Mouse (Mus musculus) skeletal muscle tissue, adult 2 months (tissue): ENCODE results near the gene Sept3.

Source experiments
- DNase-seq: peaks from one replicate; pipeline ENCODE4 v3.0.0-alpha.2; 2012; ENCODE audit warnings: low read depth, low spot score

Gene Sept3

DNA sequence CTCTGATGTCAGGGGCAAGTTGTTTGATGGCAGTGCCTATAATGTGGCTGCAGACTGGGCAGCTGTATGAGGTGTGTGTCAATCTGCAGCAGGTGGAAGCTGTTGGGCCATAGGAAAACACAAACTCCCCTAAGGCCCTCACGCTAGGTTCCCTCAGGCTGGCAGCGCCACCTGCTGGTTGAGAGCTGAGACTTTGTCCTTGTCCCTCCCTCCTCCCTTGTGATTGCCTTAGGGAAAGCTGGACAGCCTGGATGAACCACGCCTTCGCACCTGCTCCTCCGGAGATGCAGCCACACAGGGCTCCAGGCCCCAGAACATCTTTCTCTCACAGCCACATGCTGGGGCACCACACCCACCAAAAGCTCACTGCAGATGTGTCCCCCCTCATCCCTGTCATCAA, 3.5 kb upstream of the Sept3 start:
- peak; percentile 18 for DNase-seq

GRCm38 (mm10) chr15:82272295-82272694, 2.4 kb upstream of the Sept3 start:
- DNase-seq: no peak

- DNase-seq: no peak
These were observed 521 bp downstream of the Sept3 start for GRCm38 (mm10) chr15:82274927-82275901.

GRCm38 (mm10) chr15:82277591-82277990, 2.9 kb downstream of the Sept3 start:
- DNase-seq: no peak

DNA sequence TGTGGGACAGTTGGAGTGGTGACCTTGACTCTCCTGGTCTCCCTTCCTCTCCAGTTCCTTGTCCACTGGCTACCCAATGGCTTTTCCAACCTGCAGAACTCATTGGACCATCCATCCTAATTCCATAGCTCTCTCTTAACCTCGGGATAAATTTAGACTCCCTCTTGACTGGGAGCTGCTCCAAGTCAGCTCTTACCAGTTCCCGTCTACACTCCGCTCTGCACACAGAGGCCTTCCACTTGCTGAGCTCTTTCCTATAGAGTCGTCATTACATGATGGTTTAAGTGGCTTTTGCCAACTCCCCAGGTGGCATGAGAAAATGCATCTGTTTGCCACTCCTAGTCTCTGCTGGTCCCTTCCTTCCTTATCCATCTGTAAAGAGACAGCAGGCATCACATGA, 5.9 kb downstream of the Sept3 start:
- no peak for DNase-seq

- DNase-seq: no peak
These were observed 11.5 kb downstream of the Sept3 start for GRCm38 (mm10) chr15:82286157-82286556.

DNA sequence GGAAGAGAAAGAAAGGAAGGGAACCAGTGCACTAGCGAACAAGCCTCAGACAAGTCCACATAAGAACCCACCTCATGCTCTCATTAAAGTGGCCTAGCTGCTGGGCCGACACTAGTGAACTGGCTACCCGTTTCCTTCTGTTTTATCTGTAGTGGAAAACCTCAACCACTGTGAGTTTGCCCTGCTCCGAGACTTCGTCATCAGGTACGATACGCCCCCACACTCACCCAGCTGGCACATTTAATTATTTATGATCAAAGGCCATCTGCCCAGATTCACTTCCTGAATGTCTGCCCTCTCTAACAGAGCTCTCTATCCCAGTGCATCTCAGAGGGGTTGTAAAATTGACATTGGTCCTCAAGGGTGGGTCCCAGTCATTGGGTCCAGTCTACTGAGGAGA, 15.6 kb downstream of the Sept3 start:
- no peak for DNase-seq

DNA sequence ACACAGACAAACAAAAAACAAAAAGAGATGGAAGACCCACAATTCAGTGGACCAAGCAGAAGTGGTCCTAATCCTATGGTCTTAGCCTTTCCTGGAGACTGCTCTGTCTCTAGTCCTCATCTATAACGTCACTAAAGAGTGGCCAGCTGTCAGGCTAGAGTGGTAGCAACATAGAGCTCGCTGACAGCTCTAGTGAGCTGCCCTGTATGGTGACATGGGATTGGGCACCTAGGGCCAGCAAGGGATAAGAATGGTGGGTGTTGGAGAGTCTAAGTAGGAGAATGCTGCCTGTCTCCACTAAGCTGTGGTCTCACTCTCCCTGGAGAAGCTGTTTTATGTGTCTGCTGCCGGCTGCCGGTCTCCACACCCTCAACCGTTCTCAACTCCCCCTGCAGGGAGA, 18.2 kb downstream of the Sept3 start:
- DNase-seq: no peak

GRCm38 (mm10) chr15:82293271-82293711, 18.6 kb downstream of the Sept3 start:
- no peak for DNase-seq

DNA sequence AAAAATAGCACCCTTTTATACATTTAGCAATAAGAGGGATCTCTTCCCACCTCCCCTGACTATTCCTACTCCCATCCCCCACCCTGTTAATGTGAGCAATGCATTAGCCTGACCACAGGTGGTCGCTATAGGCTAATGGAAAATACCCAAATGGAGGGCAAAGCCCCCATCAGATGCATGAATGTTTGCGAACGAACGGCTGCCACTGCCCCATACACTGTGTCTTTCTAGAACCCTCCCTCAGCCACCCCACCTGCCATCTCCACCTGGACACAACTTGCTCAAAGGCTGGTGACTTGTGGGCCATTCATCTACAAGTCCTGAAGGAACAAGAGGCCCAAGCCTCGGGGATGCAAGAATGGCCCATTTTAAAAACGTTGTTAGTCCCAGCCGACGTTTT, 19.4 kb downstream of the Sept3 start:
- DNase-seq: no peak

GRCm38 (mm10) chr15:82298764-82299561, 24.3 kb downstream of the Sept3 start, which contains the start of gene Wbp2nl:
TSS of gene Wbp2nl (plus strand) at chr15:82298954.
- DNase-seq: no peak

GRCm38 (mm10) chr15:82307107-82307506, 32.4 kb downstream of the Sept3 start:
- DNase-seq: no peak

GRCm38 (mm10) chr15:82308416-82308815, 33.7 kb downstream of the Sept3 start:
- no peak for DNase-seq

- no peak for DNase-seq
These were observed 43.1 kb downstream of the Sept3 start for GRCm38 (mm10) chr15:82317839-82318238.

DNA sequence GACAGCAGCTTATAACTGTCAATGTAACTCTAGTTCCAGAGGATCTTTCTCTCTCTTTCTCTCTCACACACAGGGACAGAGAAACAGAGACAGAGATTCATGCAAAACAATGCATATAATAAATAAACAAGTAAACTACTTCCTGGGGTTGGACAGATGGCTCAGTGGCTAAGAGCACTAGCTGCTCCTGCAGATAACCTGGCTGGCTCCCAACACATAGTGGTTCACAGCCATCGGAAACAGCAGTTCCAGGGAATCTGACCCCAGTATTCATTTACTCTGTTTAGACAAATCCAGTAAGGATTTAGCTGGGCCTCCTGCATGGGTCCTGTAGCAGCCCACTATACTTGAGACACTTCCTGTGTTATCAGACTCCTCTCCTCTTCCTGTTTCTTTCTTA, 44.9 kb downstream of the Sept3 start:
- DNase-seq: no peak

DNA sequence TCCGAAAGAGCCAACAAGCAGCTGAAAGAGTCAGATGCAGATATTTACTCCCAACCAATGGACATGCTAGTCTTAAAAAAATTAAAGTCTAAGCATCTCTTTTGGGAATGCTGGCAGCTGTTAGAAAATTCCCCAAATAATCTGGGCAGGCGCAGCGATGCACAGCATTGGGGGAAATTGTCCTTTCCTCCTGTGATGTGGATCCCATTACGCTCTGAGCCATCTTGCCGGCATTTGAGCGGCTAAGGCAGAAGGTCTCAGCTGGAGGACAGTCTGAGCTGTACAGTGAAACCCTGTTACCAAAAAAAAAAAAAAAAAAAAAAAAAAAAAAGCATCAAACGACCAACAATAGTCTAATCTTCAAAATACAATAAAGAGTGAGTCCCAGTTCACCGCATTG, 47.5 kb downstream of the Sept3 start:
- DNase-seq: no peak

- DNase-seq: no peak
These were observed 50.7 kb downstream of the Sept3 start for GRCm38 (mm10) chr15:82325382-82325781.

- DNase-seq: no peak
These were observed 60.5 kb downstream of the Sept3 start for GRCm38 (mm10) chr15:82335194-82335593.

GRCm38 (mm10) chr15:82336629-82337028, 61.9 kb downstream of the Sept3 start:
- DNase-seq: no peak

DNA sequence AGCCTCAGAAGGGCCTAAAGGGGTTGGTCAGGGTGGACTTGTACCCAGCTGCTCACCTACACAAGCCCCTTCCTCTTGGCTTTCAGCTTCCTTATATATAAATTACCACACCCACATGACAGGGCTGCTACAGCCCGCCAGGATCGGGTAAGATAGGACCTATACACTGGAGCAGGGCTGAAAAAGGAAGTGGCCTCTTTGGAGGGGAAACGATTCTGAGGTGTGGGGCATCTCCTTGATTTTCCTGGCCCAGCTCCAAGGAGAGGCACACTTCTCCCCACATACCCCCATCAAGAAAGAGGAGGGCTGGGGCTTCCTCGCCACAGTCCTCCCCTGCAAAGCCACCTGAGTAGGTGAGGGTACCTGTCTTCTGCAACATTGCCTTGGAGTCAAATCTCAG, 63.2 kb downstream of the Sept3 start:
- no peak for DNase-seq

- DNase-seq: peak; percentile 96
These were observed 64.0 kb downstream of the Sept3 start, which contains the start of the genes Naga, Pheta2 and Smdt1 for GRCm38 (mm10) chr15:82338593-82339112. TSS of gene Naga (minus strand) at chr15:82338925. TSS of gene Pheta2 (plus strand) at chr15:82338942. TSS of gene Smdt1 (plus strand) at chr15:82338959.

- DNase-seq: no peak
These were observed 64.5 kb downstream of the Sept3 start for GRCm38 (mm10) chr15:82339150-82339549.
